Mouse (Mus musculus): Measurements from ENCODE around the gene Ddit4.

Ddit4 gene

DNA sequence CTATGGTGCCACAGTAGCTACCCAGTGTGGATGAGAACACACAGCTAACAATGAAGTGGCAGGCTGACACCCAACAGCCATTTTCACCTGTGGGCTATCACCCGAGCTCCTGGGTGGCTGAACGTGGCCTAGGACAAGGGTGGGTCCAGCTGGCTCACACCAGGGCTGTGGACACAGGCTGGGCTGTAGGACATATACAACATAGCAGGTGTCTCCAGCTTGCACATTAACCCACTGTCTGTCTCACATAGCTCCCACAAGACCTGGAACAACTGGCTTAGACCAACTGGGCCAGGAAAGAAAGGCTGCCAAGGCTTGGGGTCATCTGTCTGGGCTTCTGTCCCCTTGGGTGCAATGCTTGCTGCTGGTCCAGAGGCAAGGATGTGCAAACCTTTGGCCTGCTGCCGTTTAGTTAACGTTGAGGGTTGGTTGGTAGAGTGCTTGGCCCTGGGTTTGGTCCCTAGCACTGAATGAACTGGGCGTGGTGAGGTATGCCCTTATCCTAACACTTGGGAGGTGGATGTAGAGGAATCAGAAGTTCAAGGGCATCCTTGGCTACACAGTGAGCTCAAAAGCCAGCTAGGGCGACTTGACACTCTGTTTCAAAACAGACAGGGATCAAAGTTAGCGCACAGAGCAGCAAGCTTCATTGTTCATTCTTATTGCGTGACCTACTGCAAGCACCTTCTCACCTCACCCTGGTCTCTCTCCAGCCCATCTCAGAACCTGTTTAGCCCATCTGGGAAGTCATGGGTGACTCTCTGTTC is 36.3 kb downstream of the Ddit4 start:
- DNase-seq, result no peak

DNA sequence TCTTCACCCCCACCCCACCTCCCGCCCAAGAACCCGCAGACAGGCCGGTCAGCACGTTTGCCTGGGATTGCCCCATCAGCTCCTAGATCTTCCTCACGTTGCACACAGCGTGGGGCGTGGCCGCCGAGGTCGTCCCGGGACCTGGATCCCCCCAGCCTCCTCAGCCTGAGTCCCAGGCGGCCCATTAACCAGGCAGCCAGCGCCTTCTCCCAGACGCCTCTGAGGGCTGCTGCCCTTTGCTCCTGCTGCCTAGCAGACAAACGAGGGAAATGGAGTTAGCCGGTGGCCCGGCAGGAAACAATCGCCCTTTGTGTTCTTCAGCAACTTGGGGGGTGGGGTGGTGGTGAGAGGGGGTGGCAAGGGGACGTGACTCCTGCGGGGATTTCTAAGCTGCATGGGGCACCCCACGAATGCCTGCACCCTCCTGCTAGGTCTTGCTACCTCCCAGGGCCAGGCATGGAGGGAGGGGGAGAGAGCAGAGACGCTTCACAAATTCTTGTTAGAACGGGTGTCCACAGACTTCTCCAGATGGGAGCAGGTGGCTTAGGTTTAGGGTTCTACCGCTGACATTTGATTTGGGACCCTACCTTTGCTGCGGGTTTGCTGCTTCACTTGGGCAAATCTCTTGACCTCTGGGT is 40.0 kb downstream of the Ddit4 start:
- DNase-seq, result no peak

DNA sequence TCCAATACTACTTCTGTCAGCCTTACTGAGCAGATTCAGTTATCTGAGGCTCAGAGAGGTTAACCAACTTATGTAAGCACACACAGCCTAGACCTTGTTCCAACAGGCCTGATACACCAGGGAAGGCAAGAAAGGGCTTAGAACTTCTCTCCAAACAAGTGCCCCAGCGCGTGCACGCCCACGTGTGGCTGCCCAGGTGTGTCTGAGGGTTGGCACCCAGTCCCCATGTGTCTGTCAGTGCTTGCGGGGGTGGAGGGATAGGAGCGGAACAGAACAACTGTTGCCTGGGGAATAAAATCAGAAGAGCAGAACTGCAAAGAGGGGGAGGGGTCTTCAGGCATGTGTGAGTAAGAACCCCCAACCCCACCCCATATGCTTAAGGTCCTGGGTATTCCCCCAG is 40.5 kb downstream of the Ddit4 start:
- DNase-seq, result peak; percentile 61

DNA sequence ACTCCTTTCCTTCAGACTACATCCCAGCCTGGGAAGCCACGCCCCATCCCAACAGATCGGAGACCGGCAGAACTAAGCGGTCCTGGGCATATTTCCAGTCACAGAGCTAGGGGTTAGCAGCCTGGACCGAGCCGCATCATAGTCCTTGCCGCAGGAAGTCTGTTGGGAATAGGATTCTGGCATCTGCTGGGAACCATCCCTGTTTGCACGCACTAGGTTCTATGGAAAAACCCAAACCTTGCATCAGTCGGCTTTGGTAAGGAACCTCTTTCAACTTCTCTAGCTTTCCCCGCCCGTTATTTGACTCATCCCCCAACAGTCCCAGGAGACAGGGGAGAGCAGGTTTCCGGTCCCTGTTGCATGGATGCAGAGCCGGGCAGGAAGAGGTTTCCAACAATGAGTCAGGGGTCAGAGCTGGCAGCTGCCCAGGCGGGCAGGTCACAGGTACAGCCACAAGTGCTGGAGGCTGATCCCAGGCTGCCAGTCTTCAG is 42.2 kb downstream of the Ddit4 start:
- peak; percentile 68 for DNase-seq

DNA sequence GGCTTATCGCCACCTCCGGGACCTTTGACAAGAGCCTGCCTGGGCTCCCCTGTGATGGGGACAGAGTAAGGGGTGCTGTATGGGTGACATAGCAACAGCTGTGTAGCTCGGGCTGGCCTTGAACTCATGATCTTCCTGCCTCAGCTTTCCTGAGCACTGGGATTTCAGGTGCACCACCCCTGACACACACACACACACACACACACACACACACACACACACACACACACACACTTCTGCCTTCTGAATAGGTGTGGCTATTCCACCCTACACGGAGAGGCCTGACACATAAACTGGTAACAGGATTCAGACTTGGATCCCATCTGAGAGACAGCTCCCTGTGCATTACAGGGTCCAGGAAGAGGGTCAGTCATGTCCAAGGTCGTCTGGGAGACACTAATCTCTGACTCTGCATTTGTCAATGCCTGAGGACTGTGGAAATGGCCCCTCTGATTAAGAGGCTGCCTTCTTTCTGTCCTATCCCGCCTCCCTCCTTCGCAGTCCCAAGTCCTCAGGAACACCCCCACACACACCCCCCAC is 42.8 kb downstream of the Ddit4 start:
- no peak for DNase-seq

DNA sequence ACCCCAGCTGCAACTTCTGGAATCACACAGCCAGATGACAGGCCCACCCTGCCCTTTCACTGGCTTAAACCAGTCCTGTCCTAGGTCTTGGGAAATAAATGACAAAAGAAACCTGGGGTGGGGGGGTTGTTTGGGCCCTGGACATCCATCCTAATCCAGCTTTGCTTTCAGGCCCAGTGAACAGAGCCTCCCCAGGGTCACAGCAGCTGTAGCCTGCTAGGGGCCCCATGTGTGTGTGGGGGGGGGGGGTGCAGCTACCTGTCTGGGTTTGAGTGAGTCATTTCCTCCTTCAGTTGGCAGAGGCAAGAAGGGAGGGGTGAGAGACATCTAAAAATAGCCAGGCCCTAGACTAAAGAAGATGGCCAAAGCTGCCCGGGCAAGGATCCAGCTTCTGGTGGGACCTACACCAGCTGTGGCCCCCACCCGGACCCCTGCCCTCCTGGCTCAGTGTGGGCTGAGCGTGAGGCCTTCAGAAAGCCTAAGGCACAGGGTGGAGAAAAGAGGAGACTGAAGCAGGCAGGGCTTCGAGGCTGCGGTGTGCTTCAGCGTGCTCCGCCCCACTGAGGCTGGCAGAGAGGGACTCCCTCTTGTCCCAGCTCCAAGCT is 43.8 kb downstream of the Ddit4 start:
- DNase-seq, result peak; percentile 71

DNA sequence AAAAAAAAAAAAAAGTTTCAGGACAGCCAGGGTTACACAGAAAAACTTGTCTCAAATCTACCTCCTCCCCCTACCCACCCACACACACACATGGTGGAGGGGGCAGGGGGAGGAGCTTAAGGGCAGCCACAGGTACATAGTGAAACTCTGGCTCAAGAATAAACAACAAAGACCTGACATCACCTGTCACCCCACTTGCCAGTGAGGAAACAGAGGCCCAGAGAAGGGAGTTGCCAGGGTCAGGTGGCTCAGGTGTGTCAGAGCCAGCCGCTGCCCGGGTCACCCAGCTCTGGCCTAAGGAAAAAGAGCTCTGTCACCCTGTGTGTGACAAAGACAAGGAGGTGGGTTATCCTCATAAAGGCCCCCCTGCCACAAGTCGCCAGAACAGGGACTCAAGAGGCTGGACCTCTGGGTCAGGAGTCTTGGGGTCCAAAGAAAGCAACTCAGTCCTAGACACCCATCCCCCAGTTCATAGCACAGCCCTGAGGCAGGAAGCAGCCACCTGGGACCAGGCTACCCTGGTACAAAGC is 44.5 kb downstream of the Ddit4 start:
- DNase-seq, result peak; percentile 62

DNA sequence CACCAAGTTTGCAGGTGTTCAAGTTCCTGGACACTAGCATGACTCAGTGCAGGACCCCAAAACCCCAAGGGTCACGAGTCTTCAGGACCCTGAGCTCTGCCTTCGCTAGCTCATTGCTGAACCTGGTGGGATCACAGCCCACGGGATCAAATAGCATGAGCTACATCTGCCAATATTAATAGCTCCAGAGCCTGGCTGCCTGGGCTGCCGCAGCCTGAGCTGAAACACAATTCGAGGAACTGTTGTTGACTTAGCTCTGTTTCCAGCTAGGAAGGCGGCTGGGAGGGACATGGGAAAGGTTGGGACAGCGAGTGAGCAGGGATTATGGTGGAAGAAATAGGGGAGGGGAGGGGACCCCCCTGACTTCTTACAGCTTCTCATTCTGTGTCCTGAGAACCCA is 48.5 kb downstream of the Ddit4 start:
- DNase-seq, result no peak

DNA sequence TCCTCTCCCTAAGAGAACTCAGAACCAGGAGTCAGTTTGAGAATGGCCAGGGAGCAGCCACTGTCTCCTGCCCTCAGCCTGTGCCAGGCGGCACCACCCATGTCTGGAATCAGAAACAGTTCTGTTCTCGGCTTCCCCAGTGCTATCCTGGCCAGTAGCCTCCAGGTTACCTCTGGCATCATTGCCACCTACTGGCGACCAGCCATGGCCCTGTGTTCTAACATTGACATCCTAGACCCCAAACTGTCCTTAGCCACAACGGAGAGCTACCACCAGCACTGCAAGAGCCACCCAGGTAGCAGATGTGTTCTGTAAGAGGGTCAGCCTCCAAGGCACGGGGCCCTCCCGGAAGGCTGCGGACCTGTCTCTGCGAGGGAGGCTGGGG is 49.0 kb downstream of the Ddit4 start:
- no peak for DNase-seq

DNA sequence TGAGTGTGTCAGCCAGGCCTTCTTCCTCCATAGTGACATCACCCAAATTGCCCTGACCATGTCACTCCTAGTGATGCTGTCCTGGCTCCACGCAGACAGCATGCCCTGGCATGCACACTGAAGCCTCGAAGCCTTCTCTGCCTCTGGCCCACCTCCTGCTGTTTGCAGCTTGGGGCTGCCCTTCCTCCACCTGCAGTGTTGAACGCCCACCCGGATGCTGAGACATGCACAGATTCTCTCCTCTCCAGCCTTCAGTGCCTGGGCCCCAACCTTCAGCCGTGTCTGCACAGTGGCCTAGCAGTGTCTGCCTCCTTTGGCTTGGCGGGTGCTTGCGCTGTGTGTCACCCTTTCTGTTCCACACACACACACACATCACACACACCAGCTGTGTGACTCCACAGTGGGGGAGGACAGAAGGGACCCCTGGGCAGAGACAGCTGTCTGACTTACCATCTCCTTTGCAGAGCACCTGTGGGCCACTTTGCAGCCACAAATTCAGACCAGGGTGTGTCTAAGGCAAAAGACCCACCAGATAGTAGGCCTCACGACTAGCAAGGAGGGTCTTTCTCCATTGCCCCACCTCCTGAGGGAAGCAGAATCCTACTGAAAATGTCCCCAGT is 49.5 kb downstream of the Ddit4 start:
- no peak for DNase-seq

DNA sequence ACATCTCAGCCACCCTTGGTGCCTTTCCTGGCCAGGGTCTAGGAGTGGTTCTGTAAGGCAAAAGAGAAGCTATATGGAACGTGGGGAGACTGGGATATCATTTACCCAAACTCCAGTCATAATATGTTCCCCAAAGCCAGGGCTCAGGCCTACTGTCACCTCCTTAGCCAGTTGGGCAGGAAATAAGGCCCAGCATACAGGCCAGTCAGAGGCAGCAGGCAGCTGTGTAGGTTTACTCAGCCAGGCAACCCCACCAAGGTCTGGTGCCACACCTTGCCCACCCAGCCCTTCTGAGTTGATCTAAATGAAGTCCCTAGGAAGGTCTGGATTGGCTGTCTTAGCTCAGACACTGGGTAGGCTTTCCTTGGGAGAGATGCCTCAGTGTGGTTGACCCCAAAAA is 50.2 kb downstream of the Ddit4 start:
- no peak for DNase-seq

DNA sequence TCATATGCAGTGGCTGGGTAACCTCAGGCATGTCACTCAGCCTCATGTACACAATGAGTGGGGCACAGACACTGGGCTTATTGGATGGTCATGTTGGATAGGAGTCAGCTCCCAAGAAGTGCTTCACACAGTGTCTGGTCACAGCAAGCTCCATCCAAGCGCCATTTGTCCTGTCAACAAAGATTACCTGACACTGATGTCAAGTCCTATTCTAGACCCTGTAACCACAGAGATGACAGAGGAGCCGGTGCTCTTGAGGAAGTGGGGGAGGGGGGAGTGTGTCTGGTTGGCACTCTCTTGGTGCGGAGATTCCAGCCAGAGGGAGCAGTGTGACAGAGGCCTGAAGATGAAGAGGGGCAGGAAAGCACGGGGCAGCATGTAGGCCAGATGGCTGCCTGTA is 50.7 kb downstream of the Ddit4 start:
- DNase-seq, result no peak

DNA sequence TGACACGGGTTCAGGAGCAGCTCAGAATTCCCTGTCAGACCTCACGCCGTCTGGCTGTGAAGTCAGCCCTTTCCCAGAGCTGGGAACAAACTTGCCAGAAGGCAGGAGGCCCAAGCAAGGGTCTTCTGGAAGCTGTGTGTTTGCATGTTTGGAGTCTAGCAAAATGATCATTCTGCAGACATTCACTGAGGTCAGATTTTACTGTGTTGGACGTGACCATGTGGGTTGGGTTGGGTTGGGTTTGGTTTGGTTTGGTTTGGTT is 51.5 kb downstream of the Ddit4 start:
- DNase-seq, result no peak
